Mouse (Mus musculus): ENCODE data around the gene Tns4. TPM values are rescaled to one million over a fixed set of nuclear protein-coding genes. Genes with fewer than 3 reads are reported as not detected.

Gene Tns4
- polyA plus RNA-seq, 3 experiments from 2014 or later, result 0.30 to 0.58 (median 0.51) TPM

DNA sequence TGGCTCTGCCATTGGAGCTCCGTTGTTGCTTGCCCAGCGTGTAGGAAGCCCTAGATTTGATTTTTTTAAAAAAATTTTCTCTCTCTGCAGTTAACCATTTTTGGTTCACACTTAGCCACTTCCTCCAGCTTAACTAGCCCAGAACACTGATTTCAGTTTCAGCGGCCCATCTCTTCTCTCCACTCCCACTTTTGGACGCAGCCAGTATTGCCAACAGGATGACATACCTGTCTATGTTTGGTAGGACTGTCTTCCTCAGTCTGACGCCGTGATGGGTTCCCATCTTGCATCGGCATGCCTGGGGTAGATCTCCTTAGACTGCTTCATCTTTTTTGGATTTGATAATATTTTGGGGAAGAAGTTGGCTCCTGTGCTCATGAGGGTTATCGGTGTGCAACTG is 1.3 kb upstream of the Tns4 start:
- ATAC-seq, result no peak

DNA sequence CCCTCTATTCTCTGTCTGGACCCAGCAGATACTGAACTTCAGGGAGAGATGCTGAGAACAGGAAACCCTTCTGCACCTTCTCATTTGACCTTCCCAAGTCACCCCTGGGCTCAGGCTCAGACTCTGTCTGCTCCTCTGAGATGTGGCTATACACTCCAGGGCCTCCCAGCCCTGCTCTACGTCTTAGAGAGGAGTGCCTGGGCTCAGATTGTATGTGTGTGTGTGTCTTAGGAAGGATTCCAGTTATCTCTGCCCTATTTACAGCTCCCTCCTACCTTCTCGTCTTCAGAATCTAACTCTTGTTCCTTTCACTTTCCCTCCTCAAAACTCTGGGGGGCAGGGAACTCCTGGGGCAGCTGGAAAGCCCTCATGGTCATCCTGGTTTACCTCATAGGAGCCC is 620 bp downstream of the Tns4 start:
- ATAC-seq, result no peak

DNA sequence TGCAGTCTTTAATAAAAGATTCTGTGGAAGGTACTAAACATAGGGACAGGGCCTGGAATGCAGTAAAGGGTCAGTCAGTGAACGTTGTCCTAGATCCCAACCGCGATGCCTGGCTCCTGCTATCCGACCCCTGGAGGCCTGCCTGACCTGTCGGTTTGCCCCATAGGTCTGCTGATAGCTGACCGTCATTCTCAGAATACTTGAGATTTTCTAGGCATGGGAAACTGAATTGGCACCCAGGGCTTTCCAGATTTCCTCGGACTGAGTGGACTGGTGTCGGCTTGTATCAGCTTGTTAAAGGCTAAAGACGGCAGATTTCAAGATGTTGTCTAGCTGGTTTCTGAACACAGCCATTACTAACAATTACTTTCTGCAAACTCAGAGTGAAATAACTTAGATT is 4.7 kb downstream of the Tns4 start:
- no peak for ATAC-seq

DNA sequence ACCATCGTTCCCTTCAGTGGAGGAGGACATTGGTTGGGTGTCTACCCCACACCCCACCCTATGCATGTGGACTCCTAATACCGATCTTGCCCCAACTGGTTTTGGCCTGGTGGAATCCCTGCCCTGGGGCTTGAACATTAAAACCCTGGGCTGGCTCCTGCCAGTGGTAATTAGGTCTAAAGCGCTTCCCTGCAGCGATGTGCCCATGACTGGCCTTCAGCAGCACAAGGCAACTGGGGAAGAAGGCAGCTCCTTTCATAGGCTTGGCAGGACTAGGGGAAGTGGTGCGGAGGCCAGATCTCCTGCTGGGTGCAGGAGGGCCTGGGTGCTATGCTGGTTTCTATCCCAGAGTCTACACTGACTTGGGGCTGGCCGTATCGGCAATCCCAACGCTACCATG is 5.6 kb downstream of the Tns4 start:
- ATAC-seq, result no peak

DNA sequence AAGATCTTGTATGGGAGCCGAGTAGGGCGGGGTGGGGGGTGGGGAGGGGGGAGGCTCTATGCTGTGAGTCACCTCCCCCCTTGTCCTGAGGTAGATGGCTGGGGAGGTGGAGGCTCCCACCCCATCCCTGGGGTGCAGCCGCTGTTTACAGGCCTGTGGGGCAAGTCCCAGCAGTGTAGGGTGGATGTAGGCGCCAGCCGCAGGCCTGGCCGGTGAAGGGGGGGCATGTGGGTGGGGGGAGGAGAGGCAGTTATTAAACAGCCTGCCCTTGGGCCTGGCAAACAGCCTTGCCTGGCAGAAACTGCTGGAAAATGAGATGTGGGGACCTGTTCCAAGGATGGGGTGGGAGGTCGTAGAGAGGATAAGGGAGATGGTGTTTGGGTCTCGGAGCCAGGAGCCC is 7.0 kb downstream of the Tns4 start:
- no peak for ATAC-seq

DNA sequence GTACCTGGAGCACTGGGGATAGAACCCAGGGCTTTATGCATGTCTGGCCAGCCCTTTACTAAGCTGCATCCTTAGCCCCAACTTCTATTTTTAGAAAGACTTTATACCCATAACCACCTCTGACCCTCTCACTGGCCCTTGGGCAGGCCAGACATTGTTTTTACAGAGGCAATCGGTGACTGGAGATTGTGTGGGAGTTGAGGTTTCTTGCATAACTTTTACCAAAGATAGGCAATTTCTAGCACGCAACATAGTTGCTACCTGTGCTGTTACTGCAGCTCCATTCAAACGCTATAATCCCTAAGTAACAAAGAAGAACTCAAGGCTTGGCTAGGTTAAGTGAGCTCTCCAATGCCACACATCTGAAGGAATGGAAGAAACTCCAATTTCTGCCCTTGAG is 7.5 kb downstream of the Tns4 start:
- no peak for ATAC-seq

DNA sequence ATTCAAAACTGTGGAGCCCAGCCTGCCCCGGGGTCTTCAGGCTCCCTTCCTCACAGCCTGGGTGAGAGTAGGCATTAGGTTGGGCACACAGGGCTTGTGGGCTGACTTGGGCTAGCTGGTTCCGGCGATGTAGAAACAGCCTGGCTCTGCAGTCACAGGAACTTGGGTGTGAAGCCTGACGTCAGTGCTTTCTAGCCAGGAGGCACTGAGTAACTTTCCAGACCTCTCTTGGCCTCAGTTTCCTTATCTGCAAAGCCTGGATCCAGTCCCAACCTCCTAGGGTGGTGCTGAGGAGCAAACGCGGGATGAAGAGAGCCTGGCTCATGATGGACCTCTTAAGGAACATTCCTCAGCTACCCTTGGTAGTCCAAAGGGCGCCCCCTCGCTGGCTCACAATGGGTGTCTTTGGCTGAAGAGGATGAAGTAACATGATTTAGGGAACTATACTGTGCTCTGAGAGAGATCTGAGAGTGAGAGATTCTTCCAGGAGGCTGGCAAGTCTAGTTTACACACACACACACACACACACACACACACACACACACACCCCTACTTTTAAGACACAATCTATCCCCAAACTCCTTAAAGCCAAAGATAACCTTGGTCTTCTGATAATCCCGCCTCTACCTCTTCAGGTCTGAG is 8.1 kb downstream of the Tns4 start:
- ATAC-seq, result no peak

DNA sequence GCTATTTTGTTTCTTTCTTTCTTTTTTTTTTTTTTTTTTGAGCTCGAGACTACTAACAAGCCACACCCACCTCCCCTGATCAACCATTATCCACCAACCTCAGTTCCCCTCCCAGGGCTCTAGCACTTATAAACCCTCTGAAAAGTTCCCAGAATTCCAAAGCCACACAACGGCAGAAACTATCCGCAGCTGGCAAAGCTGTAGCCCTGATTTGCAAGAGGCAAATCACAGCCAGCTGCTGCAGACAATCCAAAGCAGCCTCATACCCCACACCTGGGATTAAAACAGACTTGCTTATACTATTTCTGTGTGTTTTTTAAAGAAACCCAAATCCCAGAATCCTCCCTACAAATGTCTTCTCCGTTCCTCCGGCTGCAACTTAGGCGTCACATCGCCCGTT is 11.2 kb downstream of the Tns4 start:
- ATAC-seq, result no peak

DNA sequence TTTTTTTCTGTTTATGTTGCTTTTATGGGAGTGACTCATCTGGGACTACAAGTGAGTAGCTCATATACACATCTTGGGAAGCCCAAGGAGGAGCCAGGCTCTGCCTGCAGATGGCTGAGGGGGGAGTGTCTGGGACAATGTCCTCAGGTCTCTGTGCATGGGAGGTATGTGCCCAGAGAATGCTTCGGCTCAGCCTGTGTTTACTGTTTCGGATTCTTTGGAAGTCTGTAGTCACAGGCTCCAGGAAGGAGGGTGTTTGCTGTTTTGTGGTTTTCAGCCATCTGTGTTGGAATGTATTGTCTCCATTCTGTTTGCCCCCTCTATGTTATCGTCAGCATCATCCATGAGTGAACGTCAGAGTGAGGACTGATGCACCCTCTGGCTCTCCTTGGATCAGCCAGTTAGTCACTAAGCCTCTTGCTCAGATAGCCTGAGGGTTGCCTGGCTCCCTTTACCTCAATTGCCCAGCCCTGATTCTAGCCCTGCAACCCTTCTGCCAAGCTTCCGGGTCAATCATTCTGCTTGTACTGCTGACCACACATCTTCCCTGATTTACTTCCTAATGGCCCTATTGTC is 12.3 kb downstream of the Tns4 start:
- ATAC-seq, result no peak

DNA sequence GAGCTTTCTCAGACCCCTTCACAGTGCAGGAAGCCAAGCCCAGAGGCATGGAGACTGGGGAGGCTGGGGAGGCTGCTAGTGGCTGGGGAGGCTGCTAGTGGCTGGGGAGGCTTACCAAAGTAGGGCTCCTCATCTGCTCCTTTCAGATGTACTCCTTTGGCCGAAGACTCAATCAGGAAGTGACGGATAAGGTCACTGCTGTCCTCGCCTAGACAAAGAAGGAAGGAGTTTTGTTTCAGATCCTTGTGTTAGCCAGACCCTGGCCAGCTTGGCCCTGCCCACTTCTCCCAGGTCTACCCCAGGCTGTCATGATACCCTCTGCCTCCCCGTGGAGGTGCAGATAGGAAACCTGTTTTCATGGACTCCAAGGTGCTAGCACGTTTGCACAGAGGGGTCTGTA is 15.3 kb downstream of the Tns4 start:
- no peak for ATAC-seq

DNA sequence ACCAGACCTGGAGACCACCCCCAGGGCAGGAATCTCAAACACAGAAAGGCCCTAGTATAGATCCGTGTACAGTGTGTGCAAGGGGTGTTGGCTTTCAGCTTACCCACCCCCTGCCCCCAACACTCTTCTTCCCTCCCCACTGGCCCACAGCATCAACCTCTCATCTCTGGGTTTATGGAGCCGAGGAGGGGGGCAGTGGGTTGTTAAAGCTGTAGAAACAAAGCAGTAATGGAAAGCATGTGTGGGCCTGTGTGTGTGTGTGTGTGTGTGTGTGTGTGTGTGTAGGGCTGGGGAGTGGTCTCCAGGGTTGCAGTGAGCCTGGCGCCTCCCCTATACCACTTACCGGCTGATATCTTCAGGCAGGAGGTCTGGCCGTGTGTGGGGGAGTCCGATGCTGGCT is 17.2 kb downstream of the Tns4 start:
- ATAC-seq, result no peak

DNA sequence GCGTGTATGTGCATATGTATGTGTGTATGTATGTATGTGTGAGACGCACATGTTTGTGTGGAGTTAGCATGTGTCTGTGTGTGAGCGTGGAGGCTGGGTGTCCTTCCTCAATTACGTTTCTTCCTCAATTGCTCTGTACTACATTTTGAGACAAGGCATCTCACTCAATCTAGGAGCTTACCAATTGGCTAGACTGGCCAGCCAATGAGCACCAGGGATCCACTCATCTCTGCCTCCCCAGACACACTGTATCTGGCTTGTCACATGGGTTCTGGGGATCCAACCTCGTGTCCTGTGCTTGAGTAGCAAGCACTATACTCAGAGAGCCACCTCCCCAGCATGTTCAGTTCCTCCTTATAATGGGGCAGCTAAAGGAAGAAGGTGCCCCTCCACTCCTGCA is 20.7 kb downstream of the Tns4 start:
- no peak for ATAC-seq

DNA sequence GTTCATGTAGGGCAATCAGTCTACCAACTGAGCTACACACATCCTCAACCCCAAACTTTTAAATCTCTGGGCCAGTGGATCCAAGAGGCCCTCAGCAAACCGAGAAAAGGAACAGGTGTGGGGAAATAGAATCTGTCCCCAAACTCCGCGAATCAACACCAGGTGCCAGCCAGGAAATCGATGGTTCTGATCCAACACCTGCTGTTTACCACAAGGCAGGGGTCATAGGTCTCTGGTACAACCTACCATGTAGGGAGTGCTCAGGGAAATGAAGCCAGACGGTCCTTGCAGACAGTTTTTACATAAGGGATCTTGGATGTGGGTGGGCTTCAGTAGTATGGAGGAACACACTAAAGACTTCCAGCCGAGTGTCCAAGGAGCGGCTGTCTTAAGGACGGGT is 21.5 kb downstream of the Tns4 start:
- no peak for ATAC-seq

DNA sequence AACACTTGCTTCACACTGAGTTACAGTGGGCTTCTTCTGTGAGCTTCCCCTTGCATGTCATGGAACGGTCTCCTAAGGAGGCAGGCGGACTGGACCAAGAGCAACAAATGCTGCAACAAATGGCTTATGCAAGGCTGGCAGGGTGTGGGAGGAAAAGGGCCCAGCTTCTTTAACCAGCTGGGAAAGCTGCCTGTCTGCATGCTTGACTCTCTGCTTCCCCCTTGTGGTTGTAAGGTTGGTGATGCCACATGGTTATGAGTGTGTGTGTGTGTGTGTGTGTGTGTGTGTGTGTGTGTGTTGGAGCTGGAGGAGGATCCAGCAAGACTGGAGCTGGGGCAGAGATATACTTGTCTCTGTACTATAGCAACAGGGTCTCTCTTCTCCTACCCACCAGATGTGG is 23.1 kb downstream of the Tns4 start:
- peak; percentile 52 for ATAC-seq

DNA sequence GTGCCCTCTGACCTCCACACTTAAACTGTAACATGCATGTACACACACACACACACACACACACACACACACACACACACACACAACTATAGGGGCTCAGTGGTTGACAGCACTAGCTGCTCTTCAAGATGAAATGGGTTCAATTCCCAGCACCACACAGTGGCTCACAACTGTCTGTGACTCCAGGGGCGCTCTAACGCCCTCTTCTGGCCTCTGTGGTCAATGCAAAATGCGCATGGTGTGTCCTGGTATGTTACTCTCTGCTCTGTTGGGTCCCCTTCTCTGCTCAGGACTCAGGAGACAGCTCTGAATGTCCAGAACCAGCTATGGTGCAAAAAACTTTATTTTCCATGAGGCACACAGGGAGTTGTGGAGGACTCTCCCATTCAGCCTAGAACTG is 23.8 kb downstream of the Tns4 start:
- ATAC-seq, result no peak

DNA sequence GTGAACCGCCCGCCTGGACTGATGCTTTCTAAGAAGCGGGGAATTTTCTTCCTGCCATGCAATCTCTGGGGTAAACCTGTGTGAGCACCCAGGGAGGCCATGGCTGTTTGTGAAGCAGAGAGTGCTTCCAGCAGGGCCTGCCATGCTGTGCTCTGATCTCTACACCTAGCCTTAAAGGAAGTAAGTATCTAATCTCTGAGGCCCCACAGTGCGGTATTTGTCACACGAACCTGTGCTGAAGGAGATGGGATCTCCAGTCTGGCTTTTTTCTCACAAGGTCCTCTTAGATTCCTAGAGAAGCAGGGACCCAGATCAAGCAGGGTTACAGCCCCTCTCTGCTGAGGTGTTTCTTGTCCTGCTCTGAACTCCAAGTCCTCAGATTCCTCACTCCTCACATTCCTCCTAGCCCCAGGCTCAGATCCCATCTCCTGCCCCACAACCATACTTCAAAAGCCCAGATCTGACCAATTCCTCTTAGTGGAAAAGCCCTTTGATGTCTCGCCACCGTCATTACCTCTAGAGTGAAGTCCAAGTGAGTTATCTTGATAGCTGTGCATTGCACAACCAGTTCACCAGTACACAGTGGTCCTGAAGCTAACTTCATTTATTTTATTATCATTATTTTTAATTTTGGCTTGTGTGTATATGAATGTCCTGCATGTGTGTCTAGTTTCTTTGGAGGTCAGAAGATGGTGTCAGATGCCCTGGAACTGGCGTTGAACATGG is 25.5 kb downstream of the Tns4 start:
- ATAC-seq, result no peak

DNA sequence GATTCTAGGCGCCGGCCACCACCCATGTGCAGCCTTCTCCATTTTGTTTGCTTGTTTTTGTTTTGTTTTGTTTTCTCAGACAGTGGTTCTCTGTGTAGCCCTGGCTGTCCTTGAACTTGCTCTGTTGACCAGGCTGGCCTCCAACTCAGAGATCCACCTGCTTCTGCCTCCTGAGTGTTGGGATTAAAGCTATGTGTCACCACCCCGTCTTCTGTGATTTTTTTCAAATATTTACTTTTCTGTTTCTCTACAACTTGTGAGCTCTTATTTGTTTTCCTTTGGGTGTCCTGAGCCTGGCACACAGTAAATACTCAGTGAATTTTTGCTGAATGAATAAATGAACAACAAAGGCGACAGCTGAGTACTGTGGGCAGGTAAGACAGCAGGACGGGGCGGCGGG is 26.4 kb downstream of the Tns4 start:
- ATAC-seq, result no peak

DNA sequence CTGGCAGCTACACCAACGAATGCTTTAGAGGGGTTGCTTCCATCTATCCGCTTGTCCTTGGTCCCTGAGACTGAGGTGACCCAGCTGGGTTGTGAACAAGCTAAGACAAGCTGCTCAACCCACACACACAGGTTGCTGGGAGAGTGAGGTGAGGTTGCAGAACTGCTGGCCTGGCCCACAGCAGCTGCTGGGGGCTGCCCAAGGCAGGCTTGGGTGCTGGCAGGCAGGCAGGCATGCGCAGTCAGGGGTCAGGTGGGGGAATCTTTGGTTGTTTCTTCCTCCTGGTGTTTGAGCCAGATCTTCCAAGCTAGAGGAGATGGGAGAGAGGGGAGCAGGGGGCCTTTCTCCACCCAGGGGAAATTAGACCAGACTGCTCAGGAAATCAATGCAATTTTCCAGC is 28.7 kb downstream of the Tns4 start:
- ATAC-seq, result no peak

DNA sequence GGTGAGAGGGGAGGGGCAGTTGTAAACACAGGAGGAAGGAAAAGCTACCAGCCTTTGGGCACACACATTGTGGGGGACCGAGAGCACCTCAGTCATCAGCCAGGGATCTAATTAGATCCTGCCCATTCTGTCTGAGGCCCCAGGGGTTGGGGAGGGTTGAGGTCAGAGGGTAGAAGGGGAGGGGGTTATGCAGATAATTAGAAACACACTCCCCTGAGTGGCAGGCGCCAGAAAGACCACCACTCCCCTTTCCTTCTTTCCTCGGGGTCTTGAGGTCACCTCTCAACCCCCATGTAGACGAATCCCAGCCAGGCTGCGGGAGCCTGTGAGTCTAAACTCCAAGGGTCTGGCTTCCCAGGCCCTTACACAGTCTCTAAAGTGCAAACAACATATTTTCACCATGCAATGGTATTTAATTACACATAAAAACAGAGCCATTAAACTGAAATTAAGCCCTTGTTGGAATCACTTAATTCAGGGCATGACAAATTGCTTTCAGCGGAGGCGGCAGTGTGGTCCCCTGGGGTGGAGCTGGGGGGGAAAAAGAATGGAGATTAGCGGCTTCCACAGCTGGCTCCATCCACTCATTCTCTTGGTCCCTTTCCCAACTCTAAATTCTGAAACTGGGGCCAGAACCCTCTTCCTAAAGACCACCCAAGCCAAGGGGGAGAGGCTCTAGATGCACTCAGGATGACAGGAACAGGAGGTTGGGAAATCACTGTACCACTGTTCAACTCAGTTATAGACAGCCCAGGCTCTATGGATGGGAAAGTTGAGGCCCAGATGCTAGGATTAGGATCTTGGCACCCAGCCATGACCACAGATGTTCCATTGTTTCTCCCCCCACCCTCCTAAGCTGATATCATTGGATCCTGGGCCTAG is 33.3 kb downstream of the Tns4 start:
- ATAC-seq, result no peak

DNA sequence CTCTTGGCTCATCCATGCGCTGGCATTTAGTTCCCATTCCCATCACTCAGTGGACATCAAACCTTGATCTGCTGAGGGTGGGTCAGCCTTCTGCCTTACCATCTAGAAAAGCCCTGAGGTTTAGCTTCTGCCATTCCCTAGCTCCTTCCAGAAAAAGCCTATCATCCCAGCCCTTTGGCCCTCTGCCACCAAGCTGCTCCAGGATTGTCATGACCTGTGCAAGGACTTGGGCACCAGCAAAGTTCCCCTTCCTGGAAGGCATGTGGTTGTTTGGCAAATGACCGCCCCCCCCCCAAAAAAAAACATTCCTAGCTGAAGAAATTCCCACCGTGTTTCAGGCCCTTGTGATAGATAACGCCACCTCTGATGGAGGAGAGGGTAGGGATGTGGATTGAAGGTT is 34.0 kb downstream of the Tns4 start:
- no peak for ATAC-seq

DNA sequence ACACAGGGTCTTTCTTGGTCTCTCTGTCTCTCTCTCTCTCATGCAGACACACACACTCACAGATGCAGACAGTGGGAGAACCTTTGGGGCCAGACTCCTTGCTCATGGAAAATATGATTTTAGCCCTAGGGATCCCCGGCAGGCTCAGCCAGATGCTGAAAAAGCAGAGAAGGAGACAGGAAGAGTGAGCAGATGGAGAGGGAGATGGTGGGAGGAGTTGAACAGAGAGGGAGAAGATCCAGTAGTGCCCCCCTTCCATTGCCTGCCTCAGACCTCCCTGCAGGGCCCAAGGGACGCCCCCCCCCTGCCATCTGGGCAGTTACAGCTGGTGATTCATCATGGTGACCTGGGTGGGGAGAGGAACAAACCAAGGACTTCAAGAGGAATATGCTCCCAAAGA is 41.5 kb downstream of the Tns4 start:
- no peak for ATAC-seq

DNA sequence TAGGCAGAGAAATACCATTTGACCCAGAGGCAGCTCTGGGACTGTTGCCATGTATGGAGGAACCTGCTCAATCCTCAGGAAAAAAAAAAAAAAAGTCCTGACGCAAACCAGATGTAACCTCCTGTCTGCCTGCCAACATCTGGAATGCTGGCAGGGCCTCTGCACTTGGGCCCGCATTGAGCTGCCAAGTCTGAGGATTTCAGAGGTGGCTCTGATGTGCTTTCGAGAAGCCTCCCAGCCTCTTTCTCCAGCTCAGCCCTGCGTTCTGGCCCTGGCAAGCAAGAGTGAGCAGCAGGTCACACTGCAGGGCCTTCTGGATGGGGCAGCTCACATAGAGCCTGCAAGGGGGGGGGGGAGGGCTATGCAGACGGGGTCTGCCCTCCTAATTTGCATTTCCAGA is 42.0 kb downstream of the Tns4 start:
- no peak for ATAC-seq

DNA sequence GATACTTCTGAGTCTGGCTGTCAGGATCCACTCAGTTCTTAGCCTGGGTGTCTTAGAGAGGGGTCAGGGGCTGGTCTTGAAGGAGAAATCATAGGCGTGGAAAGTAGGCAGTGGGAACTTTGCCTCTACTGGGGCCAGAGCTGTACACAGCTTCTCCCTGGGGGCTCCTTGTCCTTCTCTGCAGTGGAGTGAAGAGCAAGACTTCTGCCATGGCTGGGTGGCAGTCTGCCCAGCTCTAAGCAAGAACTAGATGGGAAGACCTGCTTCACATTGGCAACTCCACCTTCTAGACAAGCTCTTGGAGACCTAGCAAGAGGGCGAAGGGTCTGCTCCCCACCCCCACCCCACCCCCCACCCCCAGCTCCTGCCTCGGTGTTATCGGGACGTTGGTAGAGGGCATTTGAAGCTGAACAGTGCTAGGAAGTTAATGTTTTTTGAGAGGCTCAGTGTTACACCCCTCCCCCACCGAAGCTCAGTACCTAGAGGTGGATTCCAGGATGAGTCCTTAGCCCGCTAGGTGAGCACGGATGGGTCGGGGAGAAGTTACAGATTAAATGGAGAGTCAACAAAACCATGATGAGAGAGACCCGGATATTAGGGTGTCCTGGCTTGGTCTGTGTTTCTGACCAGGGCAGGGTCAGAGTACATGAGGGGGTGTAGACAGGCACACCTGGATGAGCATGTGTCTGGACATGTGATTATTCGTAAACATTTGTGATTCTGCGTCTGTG is 43.8 kb downstream of the Tns4 start:
- ATAC-seq, result no peak

Measured in inflammation-experienced regulatory T-cells, adult 6 months (primary cell).